Mouse (Mus musculus) heart, adult 2 months (tissue): Measurements from ENCODE around the gene Fmo5. TPM values are rescaled to one million over a fixed set of nuclear protein-coding genes. Genes with fewer than 3 reads are reported as not detected.

Experiments
- DNase-seq, 2 experiments: peaks; one replicate each; pipeline ENCODE4 v3.0.0; 2021
- H3K27ac ChIP-seq: fragments of 200-600 bp; 2 replicates; pipeline ENCODE4 v1.8.1; 2022
- H3K27me3 ChIP-seq: fragments of 200-500 bp; 2 replicates; pipeline ENCODE4 v1.6.1; 2012; ENCODE audit warnings: mild to moderate bottlenecking, low read length, inconsistent platforms, mixed read lengths; ENCODE audit not compliant: control insufficient read depth, insufficient read depth
- H3K36me3 ChIP-seq: fragments of 200-500 bp; 2 replicates; pipeline ENCODE4 v1.6.1; 2012; ENCODE audit warnings: low read length, inconsistent platforms; ENCODE audit not compliant: control insufficient read depth, insufficient read depth
- H3K4me1 ChIP-seq: fragments of 200-500 bp; 2 replicates; pipeline ENCODE4 v1.6.1; 2011; ENCODE audit warnings: low read length; ENCODE audit not compliant: control insufficient read depth, insufficient read depth
- H3K4me3 ChIP-seq: fragments of 200-600 bp; 2 replicates; pipeline ENCODE4 v1.8.1; 2022
- H3K79me2 ChIP-seq: fragments of 200-500 bp; replicated peaks from 2 replicates; pipeline ENCODE4 v1.6.1; 2012; ENCODE audit warnings: mild to moderate bottlenecking, inconsistent platforms, low read length, moderate library complexity, mixed read lengths; ENCODE audit not compliant: control insufficient read depth, insufficient read depth
- H3K9ac ChIP-seq: fragments of 200-500 bp; 2 replicates; pipeline ENCODE4 v1.6.1; 2012; ENCODE audit warnings: low read depth, mild to moderate bottlenecking, control low read depth, inconsistent platforms, low read length, mixed read lengths
- CTCF ChIP-seq: fragments of 200-600 bp; IDR thresholded peaks from 2 replicates; pipeline ENCODE4 v1.8.1; 2022; ENCODE audit warnings: antibody characterized with exemption, mild to moderate bottlenecking, moderate library complexity
- EP300 ChIP-seq: fragments of 200-500 bp; IDR thresholded peaks from 2 replicates; pipeline ENCODE4 v1.6.1; 2011; ENCODE audit warnings: low read depth, low read length, control low read depth; ENCODE audit not compliant: insufficient read depth
- POLR2A ChIP-seq: fragments of 200-500 bp; IDR thresholded peaks from 2 replicates; pipeline ENCODE4 v1.6.1; 2011; ENCODE audit warnings: mild to moderate bottlenecking, low read depth, low read length, control low read depth; ENCODE audit not compliant: insufficient read depth
- WGBS: fragments of 180-500 bp; shearing (Covaris S2); methylation state at CpG from one replicate; pipeline ENCODE4 v1.1.7; 2018; 5-methylcytosine and 5-hydroxymethylcytosine counted together
- intact Hi-C: fragments of 180-260 bp; cut with DNase I; formaldehyde crosslinking; loops from one replicate; pipeline ENCODE4 v1.15.1; 2025
- polyA plus RNA-seq: library from polyadenylated mRNA; depleted of rRNA; stranded (reverse); fragments of >200 nt; gene quantifications from 2 replicates; pipeline ENCODE4 v1.2.3, GENCODE M21; 2012
- total RNA-seq, 2 experiments: library from RNA; stranded (reverse); gene quantifications; 2 replicates each; pipeline ENCODE4 v1.2.3; 2021

Gene Fmo5
- total and polyA plus RNA-seq, 3 experiments = 7.4 to 15.0 (median 13.6) TPM

- Histone ChIP-seq H3K9ac (no peak overlapping the region; the same call in none of the 2 replicates), H3K27me3 (no peaks in the 10 kb centered on the region), H3K4me3 (no peak overlapping the region), H3K36me3 (peaks cover 2% of the 10 kb centered on the region), H3K27ac (peak overlapping the region; percentile 91; the same call in 1 of the 2 replicates), H3K79me2 (no peaks in the 10 kb centered on the region; the same call in 1 of the 2 replicates), H3K4me1 (peaks cover 5% of the 10 kb centered on the region)
- 78% methylated on average over 7 of the region's 7 CpGs for WGBS
- intact Hi-C loops = loop anchor here (2.0 to 10.0 kb wide), 3 partner anchors 21 to 355 kb away; partner anchors contain the start of gene Notch2
- no peak for DNase-seq
- no peak for TF ChIP-seq EP300
- TF ChIP-seq CTCF = no peak
- no peak for TF ChIP-seq POLR2A
Observed at GRCm38 (mm10) chr3:97659746-97660145, 31.1 kb downstream of the Fmo5 start.

GRCm38 (mm10) chr3:97661206-97661605 is 32.6 kb downstream of the Fmo5 start:
- Histone ChIP-seq H3K27ac (no peak overlapping the region; the same call in 1 of the 2 replicates), H3K36me3 (peaks cover 2% of the 10 kb centered on the region), H3K4me1 (peaks cover 5% of the 10 kb centered on the region), H3K79me2 (no peaks in the 10 kb centered on the region; the same call in 1 of the 2 replicates), H3K9ac (no peak overlapping the region), H3K27me3 (no peaks in the 10 kb centered on the region), H3K4me3 (no peak overlapping the region)
- intact Hi-C loops = no loop called here
- TF ChIP-seq EP300 = no peak
- TF ChIP-seq CTCF = no peak
- TF ChIP-seq POLR2A = no peak
- WGBS = 41% methylated on average over 8 of the region's 8 CpGs
- peak in 1 of 2 experiments; percentile 33 for DNase-seq

GRCm38 (mm10) chr3:97665525-97665924 is 36.9 kb downstream of the Fmo5 start:
- H3K36me3 ChIP-seq = no peaks in the 10 kb centered on the region; the same call in 1 of the 2 replicates
- DNase-seq = no peak
- no peak for TF ChIP-seq EP300
- TF ChIP-seq POLR2A = no peak
- no peak for TF ChIP-seq CTCF
- peaks cover 4% of the 10 kb centered on the region for H3K4me1 ChIP-seq
- H3K27ac ChIP-seq = no peak overlapping the region
- intact Hi-C loops = no loop called here
- no peak overlapping the region for H3K4me3 ChIP-seq
- H3K27me3 ChIP-seq = no peaks in the 10 kb centered on the region
- 59% methylated on average over 9 of the region's 9 CpGs for WGBS
- H3K79me2 ChIP-seq = no peaks in the 10 kb centered on the region
- no peak overlapping the region for H3K9ac ChIP-seq

GRCm38 (mm10) chr3:97666154-97666553 is 37.5 kb downstream of the Fmo5 start:
- 61% methylated on average over 8 of the region's 8 CpGs for WGBS
- DNase-seq = no peak
- no peak for TF ChIP-seq CTCF
- TF ChIP-seq EP300 = no peak
- no peak for TF ChIP-seq POLR2A
- H3K36me3 ChIP-seq = no peaks in the 10 kb centered on the region; the same call in 1 of the 2 replicates
- H3K79me2 ChIP-seq = no peaks in the 10 kb centered on the region
- intact Hi-C loops = no loop called here
- no peak overlapping the region for H3K4me3 ChIP-seq
- H3K4me1 ChIP-seq = peaks cover 4% of the 10 kb centered on the region
- no peak overlapping the region for H3K9ac ChIP-seq
- no peak overlapping the region for H3K27ac ChIP-seq
- H3K27me3 ChIP-seq = no peaks in the 10 kb centered on the region

GRCm38 (mm10) chr3:97667093-97667675 is 38.6 kb downstream of the Fmo5 start:
- H3K79me2 ChIP-seq = no peaks in the 10 kb centered on the region
- no peaks in the 10 kb centered on the region for H3K36me3 ChIP-seq
- TF ChIP-seq POLR2A (no peak), CTCF (no peak), EP300 (no peak)
- no peak overlapping the region for H3K9ac ChIP-seq
- no peaks in the 10 kb centered on the region for H3K4me1 ChIP-seq
- no peak overlapping the region for H3K4me3 ChIP-seq
- no peak overlapping the region for H3K27ac ChIP-seq
- no peaks in the 10 kb centered on the region for H3K27me3 ChIP-seq
- intact Hi-C loops = no loop called here
- DNase-seq = no peak
- 54% methylated on average over 14 of the region's 14 CpGs for WGBS

- Histone ChIP-seq H3K36me3 (no peaks in the 10 kb centered on the region), H3K27me3 (no peaks in the 10 kb centered on the region), H3K9ac (no peak within 1 kb of the TSS), H3K79me2 (no peaks in the 10 kb centered on the region), H3K27ac (no peak within 1 kb of the TSS), H3K4me1 (no peaks in the 10 kb centered on the region), H3K4me3 (no peak within 1 kb of the TSS)
- TF ChIP-seq CTCF = no peak
- TF ChIP-seq EP300 = no peak
- no peak for TF ChIP-seq POLR2A
- WGBS = 60% methylated on average over 7 of the region's 7 CpGs
- no peak for DNase-seq
- intact Hi-C loops = no loop called here
Observed at GRCm38 (mm10) chr3:97674644-97675110, 46.1 kb downstream of the Fmo5 start, which contains the start of gene Gm17651. Gene Gm17651, minus strand, starts transcription at chr3:97674694.
